Mouse (Mus musculus): ENCODE measurements around the gene Grn.
"Not testable (repeated sequence)": the region's sequence is repeated elsewhere in the genome, so short reads cannot be mapped to it uniquely, and the experiment has no call there.

Grn gene

GRCm38 (mm10) chr11:102430121-102431017 lies at the start of gene Grn:
Gene Grn (plus strand): TSS chr11:102430315.
- peak; percentile 94 to 97 for DNase-seq

GRCm38 (mm10) chr11:102381341-102382100 lies 48.6 kb upstream of the Grn start:
- DNase-seq = no peak

GRCm38 (mm10) chr11:102382794-102383193 lies 47.3 kb upstream of the Grn start:
- no peak for DNase-seq

GRCm38 (mm10) chr11:102383365-102384136 lies 46.6 kb upstream of the Grn start:
- DNase-seq = no peak

GRCm38 (mm10) chr11:102384418-102384817 lies 45.7 kb upstream of the Grn start:
- no peak for DNase-seq

- DNase-seq = no peak
Measured at GRCm38 (mm10) chr11:102385075-102385474, 45.0 kb upstream of the Grn start.

GRCm38 (mm10) chr11:102386121-102386520 lies 44.0 kb upstream of the Grn start:
- no peak for DNase-seq

GRCm38 (mm10) chr11:102389436-102389835 lies 40.7 kb upstream of the Grn start:
- not testable (repeated sequence) for DNase-seq

GRCm38 (mm10) chr11:102392441-102393237 lies 37.5 kb upstream of the Grn start:
- DNase-seq = no peak

GRCm38 (mm10) chr11:102393238-102393634 lies 36.9 kb upstream of the Grn start, which contains the start of gene Rundc3a:
Gene Rundc3a (plus strand): TSS chr11:102393403.
- DNase-seq = peak; percentile 82 to 89

- DNase-seq = no peak
Measured at GRCm38 (mm10) chr11:102393719-102394420, 36.2 kb upstream of the Grn start.

GRCm38 (mm10) chr11:102394421-102395124 lies 35.5 kb upstream of the Grn start:
- no peak for DNase-seq

- no peak for DNase-seq
Measured at GRCm38 (mm10) chr11:102395250-102395649, 34.9 kb upstream of the Grn start.

GRCm38 (mm10) chr11:102396263-102396662 lies 33.9 kb upstream of the Grn start:
- no peak for DNase-seq

GRCm38 (mm10) chr11:102396671-102397141 lies 33.4 kb upstream of the Grn start:
- no peak for DNase-seq

GRCm38 (mm10) chr11:102398007-102398825 lies 31.9 kb upstream of the Grn start:
- DNase-seq = peak; percentile 61 to 65

- DNase-seq = no peak
Measured at GRCm38 (mm10) chr11:102399107-102399506, 31.0 kb upstream of the Grn start.

- DNase-seq = peak in 1 of 2 experiments; percentile 52
Measured at GRCm38 (mm10) chr11:102399610-102400072, 30.5 kb upstream of the Grn start.

- DNase-seq = peak in 1 of 2 experiments; percentile 56
Measured at GRCm38 (mm10) chr11:102400513-102401084, 29.5 kb upstream of the Grn start.
